Mouse (Mus musculus): ENCODE measurements around the gene Dgcr6. TPM values are rescaled to one million over a fixed set of nuclear protein-coding genes. Genes with fewer than 3 reads are reported as not detected.

Dgcr6 gene
- polyA plus RNA-seq, 1 experiment from 2014 or later = 99.0 TPM

GRCm38 (mm10) chr16:18119031-18119730 is 66.5 kb downstream of the Dgcr6 start:
- no peak overlapping the region for H3K4me3 ChIP-seq (ENCODE audit: low read length)
- no peaks in the 10 kb centered on the region for H3K4me1 ChIP-seq (ENCODE audit: control insufficient read depth, insufficient read depth, low read length)
- H3K27ac ChIP-seq (ENCODE audit: low read depth, low read length) = no peak overlapping the region
- no peaks in the 10 kb centered on the region for H3K36me3 ChIP-seq (ENCODE audit: control insufficient read depth, insufficient read depth, low read length)
- H3K9me3 ChIP-seq (ENCODE audit: control insufficient read depth, low read length) = no peaks in the 10 kb centered on the region
- ATAC-seq (ENCODE audit: low FRiP score, low TSS enrichment) = peak; percentile 62; the same call in 1 of the 2 replicates
- WGBS = 23% methylated on average over 8 of the region's 8 CpGs
- no peak overlapping the region for H3K4me2 ChIP-seq (replicated peaks; ENCODE audit: low read depth, low read length)
- H3K27me3 ChIP-seq (ENCODE audit: control insufficient read depth, insufficient read depth, low read length) = no peaks in the 10 kb centered on the region; the same call in 1 of the 2 replicates
- no peak overlapping the region for H3K9ac ChIP-seq (ENCODE audit: low read depth, low read length)

Other genes with a start within 250 kb of the Dgcr6 start
- not detected in 2 replicates for gene B830017H08Rik, start 219.7 kb upstream of the Dgcr6 start, polyA plus RNA-seq (2014; fragmentation: Nextera tagmentation; extraction: Ambion mirVana)
- gene Car15, start 214.5 kb upstream of the Dgcr6 start, polyA plus RNA-seq (2014; fragmentation: Nextera tagmentation; extraction: Ambion mirVana) = 2.7 and 2.9 TPM in 2 replicates
- 0.23 and 0.31 TPM in 2 replicates for gene Gm20518, start 161.2 kb upstream of the Dgcr6 start, polyA plus RNA-seq (2014; fragmentation: Nextera tagmentation; extraction: Ambion mirVana)
- gene Tssk1, start 158.6 kb upstream of the Dgcr6 start, polyA plus RNA-seq (2014; fragmentation: Nextera tagmentation; extraction: Ambion mirVana) = not detected in 2 replicates
- gene Dgcr2, start 154.3 kb upstream of the Dgcr6 start, polyA plus RNA-seq (2014; fragmentation: Nextera tagmentation; extraction: Ambion mirVana) = 73.0 and 91.7 TPM in 2 replicates
- not detected in 2 replicates for gene Tssk2, start 154.2 kb upstream of the Dgcr6 start, polyA plus RNA-seq (2014; fragmentation: Nextera tagmentation; extraction: Ambion mirVana)
- gene Ess2, start 141.5 kb upstream of the Dgcr6 start, polyA plus RNA-seq (2014; fragmentation: Nextera tagmentation; extraction: Ambion mirVana) = 28.5 and 38.5 TPM in 2 replicates
- gene Gsc2, start 137.8 kb upstream of the Dgcr6 start, polyA plus RNA-seq (2014; fragmentation: Nextera tagmentation; extraction: Ambion mirVana) = not detected in 2 replicates
- 62.6 and 78.3 TPM in 2 replicates for gene Slc25a1, start 124.6 kb upstream of the Dgcr6 start, polyA plus RNA-seq (2014; fragmentation: Nextera tagmentation; extraction: Ambion mirVana)
- gene Vpreb2, start 72.4 kb upstream of the Dgcr6 start, polyA plus RNA-seq (2014; fragmentation: Nextera tagmentation; extraction: Ambion mirVana) = not detected in 2 replicates
- gene Prodh, start 37.3 kb downstream of the Dgcr6 start, polyA plus RNA-seq (2014; fragmentation: Nextera tagmentation; extraction: Ambion mirVana) = 21.5 and 21.6 TPM in 2 replicates
- gene Rtn4r, start 74.8 kb downstream of the Dgcr6 start, polyA plus RNA-seq (2014; fragmentation: Nextera tagmentation; extraction: Ambion mirVana) = 3.6 and 4.7 TPM in 2 replicates
- not detected in 2 replicates for gene Ccdc188, start 165.0 kb downstream of the Dgcr6 start, polyA plus RNA-seq (2014; fragmentation: Nextera tagmentation; extraction: Ambion mirVana)
- 14.4 and 17.2 TPM in 2 replicates for gene Zdhhc8, start 182.3 kb downstream of the Dgcr6 start, polyA plus RNA-seq (2014; fragmentation: Nextera tagmentation; extraction: Ambion mirVana)
- 78.3 and 83.4 TPM in 2 replicates for gene Trmt2a, start 195.8 kb downstream of the Dgcr6 start, polyA plus RNA-seq (2014; fragmentation: Nextera tagmentation; extraction: Ambion mirVana)
- gene Ranbp1, start 195.9 kb downstream of the Dgcr6 start, polyA plus RNA-seq (2014; fragmentation: Nextera tagmentation; extraction: Ambion mirVana) = 846 and 1,191 TPM in 2 replicates
- 1.2 and 1.9 TPM in 2 replicates for gene Gm49776, start 205.5 kb downstream of the Dgcr6 start, polyA plus RNA-seq (2014; fragmentation: Nextera tagmentation; extraction: Ambion mirVana)
- 29.9 and 41.4 TPM in 2 replicates for gene Dgcr8, start 236.4 kb downstream of the Dgcr6 start, polyA plus RNA-seq (2014; fragmentation: Nextera tagmentation; extraction: Ambion mirVana)